Mouse (Mus musculus) embryonic facial prominence, embryonic 11.5 days (tissue): ENCODE data around the gene Rassf4. TPM values are rescaled to one million over a fixed set of nuclear protein-coding genes. Genes with fewer than 3 reads are reported as not detected.

Source experiments
- ATAC-seq: fragments of 200-750 bp; cut with Nextera tagmentation; replicated peaks from 2 replicates; pipeline ENCODE4 v1.8.0; 2017; ENCODE audit warnings: low read depth; ENCODE audit not compliant: insufficient number of reproducible peaks, low FRiP score, low TSS enrichment
- DNase-seq: peaks from one replicate; pipeline ENCODE4 v3.0.0-alpha.2; 2015; ENCODE audit warnings: low spot score
- H3K27ac ChIP-seq: fragments of 300-500 bp; sonication (generic); replicated peaks from 2 replicates; pipeline ENCODE4 v1.5.1; 2014; ENCODE audit warnings: mild to moderate bottlenecking, low read depth, low read length, control low read depth
- H3K27me3 ChIP-seq: fragments of 300-500 bp; sonication (generic); 2 replicates; pipeline ENCODE4 v1.6.1; 2014; ENCODE audit warnings: mild to moderate bottlenecking, low read length, moderate library complexity, mixed read lengths; ENCODE audit not compliant: control insufficient read depth, insufficient read depth
- H3K36me3 ChIP-seq: fragments of 300-500 bp; sonication (generic); replicated peaks from 2 replicates; pipeline ENCODE4 v1.6.1; 2014; ENCODE audit warnings: low read depth, mild to moderate bottlenecking, low read length, moderate library complexity, mixed read lengths; ENCODE audit not compliant: control insufficient read depth, insufficient read depth
- H3K4me1 ChIP-seq: fragments of 300-500 bp; sonication (generic); 2 replicates; pipeline ENCODE4 v1.6.1; 2014; ENCODE audit warnings: low read length, mixed read lengths; ENCODE audit not compliant: control insufficient read depth, insufficient read depth
- H3K4me2 ChIP-seq: fragments of 300-500 bp; sonication (generic); 2 replicates; pipeline ENCODE4 v1.6.1; 2014; ENCODE audit warnings: low read depth, mild to moderate bottlenecking, control low read depth, low read length, moderate library complexity
- H3K4me3 ChIP-seq: fragments of 300-500 bp; sonication (generic); 2 replicates; pipeline ENCODE4 v1.5.1; 2014; ENCODE audit warnings: low read depth, low read length, control low read depth
- H3K9ac ChIP-seq: fragments of 300-500 bp; sonication (generic); replicated peaks from 2 replicates; pipeline ENCODE4 v1.6.1; 2014; ENCODE audit warnings: mild to moderate bottlenecking, control low read depth, low read length
- H3K9me3 ChIP-seq: fragments of 300-500 bp; sonication (generic); replicated peaks from 2 replicates; pipeline ENCODE4 v1.6.1; 2016; ENCODE audit warnings: mild to moderate bottlenecking, low read length, inconsistent platforms, mixed read lengths; ENCODE audit not compliant: control insufficient read depth
- WGBS: fragments of 180-500 bp; shearing (Covaris S2); extraction: QIAGEN DNeasy Blood & Tissue Kit; methylation state at CpG from one replicate; pipeline ENCODE4 v1.1.7; 2014; 5-methylcytosine and 5-hydroxymethylcytosine counted together
- polyA plus RNA-seq: library from polyadenylated mRNA; unstranded; fragments of >200 nt; fragmentation: Nextera tagmentation; extraction: Ambion mirVana; gene quantifications from 2 replicates; pipeline ENCODE4 v1.2.1, GENCODE M21; 2014

Gene Rassf4
- polyA plus RNA-seq, 1 experiment from 2014 or later, result 15.3 TPM

- Histone ChIP-seq H3K4me2 (no peak overlapping the region), H3K27ac (no peak overlapping the region), H3K27me3 (no peaks in the 10 kb centered on the region), H3K4me3 (no peak overlapping the region), H3K36me3 (no peaks in the 10 kb centered on the region), H3K4me1 (no peaks in the 10 kb centered on the region; the same call in 1 of the 2 replicates), H3K9me3 (no peaks in the 10 kb centered on the region), H3K9ac (no peak overlapping the region)
- ATAC-seq (no peak), DNase-seq (peak; percentile 23)
- 31% methylated on average over 6 of the region's 6 CpGs for WGBS
These were observed 3.6 kb downstream of the Rassf4 start for GRCm38 (mm10) chr6:116670144-116670543.

- no peaks in the 10 kb centered on the region for H3K9me3 ChIP-seq
- no peak overlapping the region for H3K27ac ChIP-seq
- no peak overlapping the region for H3K4me2 ChIP-seq
- no peaks in the 10 kb centered on the region; the same call in 1 of the 2 replicates for H3K4me1 ChIP-seq
- H3K9ac ChIP-seq, result no peak overlapping the region
- WGBS, result 44% methylated on average over 11 of the region's 11 CpGs
- H3K27me3 ChIP-seq, result no peaks in the 10 kb centered on the region
- no peak overlapping the region for H3K4me3 ChIP-seq
- no peaks in the 10 kb centered on the region for H3K36me3 ChIP-seq
- peak; percentile 22 for DNase-seq
- no peak for ATAC-seq
These were observed 4.9 kb downstream of the Rassf4 start for GRCm38 (mm10) chr6:116668682-116669470.

GRCm38 (mm10) chr6:116667382-116667781 lies 6.4 kb downstream of the Rassf4 start:
- 76% methylated on average over 3 of the region's 3 CpGs for WGBS
- Histone ChIP-seq H3K27ac (no peak overlapping the region), H3K4me2 (no peak overlapping the region), H3K27me3 (no peaks in the 10 kb centered on the region), H3K36me3 (no peaks in the 10 kb centered on the region), H3K4me3 (no peak overlapping the region), H3K9me3 (no peaks in the 10 kb centered on the region), H3K4me1 (no peaks in the 10 kb centered on the region; the same call in 1 of the 2 replicates), H3K9ac (no peak overlapping the region)
- ATAC-seq (no peak), DNase-seq (no peak)

GRCm38 (mm10) chr6:116666892-116667291 lies 6.9 kb downstream of the Rassf4 start:
- H3K27ac ChIP-seq, result no peak overlapping the region
- H3K4me2 ChIP-seq, result no peak overlapping the region
- no peaks in the 10 kb centered on the region for H3K27me3 ChIP-seq

GRCm38 (mm10) chr6:116666085-116666750 lies 7.5 kb downstream of the Rassf4 start:
- Histone ChIP-seq H3K27me3 (no peaks in the 10 kb centered on the region), H3K27ac (no peak overlapping the region), H3K9ac (no peak overlapping the region), H3K36me3 (no peaks in the 10 kb centered on the region), H3K4me3 (no peak overlapping the region), H3K9me3 (no peaks in the 10 kb centered on the region), H3K4me1 (no peaks in the 10 kb centered on the region; the same call in 1 of the 2 replicates), H3K4me2 (no peak overlapping the region)
- DNase-seq, result no peak
- no peak for ATAC-seq
- 82% methylated on average over 12 of the region's 12 CpGs for WGBS

More at GRCm38 (mm10) chr6:116666892-116667291, 6.9 kb downstream of the Rassf4 start:
- H3K4me3 ChIP-seq, result no peak overlapping the region
- no peaks in the 10 kb centered on the region; the same call in 1 of the 2 replicates for H3K4me1 ChIP-seq
- ATAC-seq (no peak), DNase-seq (no peak)
- WGBS, result 58% methylated on average over 3 of the region's 3 CpGs
- no peaks in the 10 kb centered on the region for H3K9me3 ChIP-seq
- no peaks in the 10 kb centered on the region for H3K36me3 ChIP-seq
- no peak overlapping the region for H3K9ac ChIP-seq

DNA sequence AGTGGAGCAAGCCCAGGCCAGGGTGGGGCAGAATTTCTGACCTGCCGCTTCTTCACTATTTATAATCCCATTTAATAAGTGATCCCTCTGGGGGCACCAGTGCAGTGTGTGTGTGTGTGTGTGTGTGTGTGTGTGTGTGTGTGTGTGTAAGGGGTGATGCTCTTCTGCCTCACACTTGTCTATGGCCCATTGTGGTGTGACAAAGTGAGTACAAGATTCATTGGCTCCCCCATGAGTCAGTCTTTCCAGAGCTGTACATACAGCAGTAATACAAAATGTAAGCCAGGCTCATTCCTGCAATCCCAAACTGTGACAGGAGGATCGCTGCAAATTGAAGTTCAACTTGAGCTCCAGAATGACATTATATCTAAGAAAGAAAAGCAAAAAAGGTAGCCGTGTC lies 8.9 kb downstream of the Rassf4 start:
- Histone ChIP-seq H3K4me2 (no peak overlapping the region), H3K36me3 (no peaks in the 10 kb centered on the region), H3K4me3 (no peak overlapping the region), H3K27me3 (no peaks in the 10 kb centered on the region), H3K4me1 (no peaks in the 10 kb centered on the region), H3K9me3 (no peaks in the 10 kb centered on the region), H3K9ac (no peak overlapping the region), H3K27ac (no peak overlapping the region)
- DNase-seq (no peak), ATAC-seq (no peak)
- 76% methylated on average over 3 of the region's 3 CpGs for WGBS

DNA sequence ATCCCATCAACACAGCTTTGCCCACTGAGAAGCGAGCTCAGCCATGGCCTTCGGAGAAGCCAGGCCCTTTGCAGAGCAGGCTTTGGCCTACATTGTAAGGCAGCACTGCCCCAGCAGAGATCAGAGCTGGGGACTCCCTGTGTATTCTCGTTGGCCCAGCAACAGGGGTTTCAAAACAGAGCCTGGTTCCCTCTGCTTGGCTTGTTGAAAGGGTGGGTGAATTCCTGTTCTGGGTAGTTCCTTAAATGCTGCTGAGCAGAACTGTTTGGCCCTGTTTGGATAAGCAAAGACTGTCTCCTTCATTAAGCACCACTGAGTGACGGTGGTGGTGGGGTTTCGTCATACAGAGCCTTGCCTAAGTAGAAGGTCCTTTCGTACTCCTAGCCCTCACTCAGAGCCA lies 9.7 kb downstream of the Rassf4 start:
- Histone ChIP-seq H3K27ac (no peak overlapping the region), H3K27me3 (no peaks in the 10 kb centered on the region), H3K36me3 (no peaks in the 10 kb centered on the region), H3K4me1 (no peaks in the 10 kb centered on the region), H3K9me3 (no peaks in the 10 kb centered on the region), H3K4me3 (no peak overlapping the region), H3K4me2 (no peak overlapping the region), H3K9ac (no peak overlapping the region)
- DNase-seq (no peak), ATAC-seq (no peak)
- 84% methylated on average over 6 of the region's 6 CpGs for WGBS

DNA sequence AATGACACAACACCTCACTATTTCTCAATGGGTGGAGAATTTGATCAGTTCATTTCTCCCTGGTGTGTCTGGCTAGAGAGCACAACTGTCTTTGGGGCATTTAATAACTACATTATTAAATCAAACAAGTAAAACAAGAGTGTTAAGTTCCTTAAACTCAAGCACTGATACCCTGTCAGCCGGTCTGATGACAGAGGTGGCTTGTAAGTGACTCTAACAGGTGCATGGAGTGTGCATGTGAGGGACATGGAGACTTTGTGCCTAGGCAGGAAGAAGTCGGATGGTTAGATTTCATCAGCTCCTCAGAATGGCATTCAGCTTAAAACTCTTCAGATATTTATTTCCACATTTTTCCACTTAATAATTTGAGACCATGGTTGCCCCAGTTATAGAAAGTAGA lies 10.4 kb downstream of the Rassf4 start:
- no peak overlapping the region for H3K4me2 ChIP-seq
- H3K4me3 ChIP-seq, result no peak overlapping the region
- 83% methylated on average over 2 of the region's 2 CpGs for WGBS
- H3K36me3 ChIP-seq, result no peaks in the 10 kb centered on the region
- H3K27ac ChIP-seq, result no peak overlapping the region
- H3K4me1 ChIP-seq, result no peaks in the 10 kb centered on the region
- no peaks in the 10 kb centered on the region for H3K27me3 ChIP-seq
- no peaks in the 10 kb centered on the region for H3K9me3 ChIP-seq
- H3K9ac ChIP-seq, result no peak overlapping the region
- ATAC-seq (no peak), DNase-seq (no peak)
